16 mouse cellular contexts compared by ENCODE assay signal in genomic region chr12:111912802-111913201, GRCm38 (mm10). TPM values are rescaled to one million over a fixed set of nuclear protein-coding genes. Genes with fewer than 3 reads are reported as not detected.
"Had no signal": no experiment of that assay in that cellular context is flagged by ENCODE, and none has a peak within 500 bp of the region (broad histone marks: within the 10 kb centered on the region; RNA-seq: fewer than 3 reads in every experiment).

No protein-coding gene starts in this region.

- ATAC-seq: midbrain, embryonic 15.5 days had no signal

- DNase-seq: kidney, adult 11 months; kidney, adult 8-10 months; kidney, postnatal 10 days; kidney, postnatal 36 days; layer of hippocampus, postnatal 36 days; liver, embryonic 13.5 days; lung, embryonic 14.5 days; lung, postnatal 10 days; lung, postnatal 36 days; right cerebral cortex, postnatal 25 days; spleen, adult 18-20 months; thymus, adult 2 months; thymus, postnatal 14 days; thymus, postnatal 4 days had no signal

RNA-seq across cellular contexts. Expression of gene Tdrd9, which starts 58.6 kb away (rescaled TPM):
- total RNA-seq: liver, adult 2 months had no signal
- polyA plus RNA-seq: liver, adult 2 months had no signal
